Mouse (Mus musculus) liver, embryonic 14.5 days (tissue): ENCODE results near the gene Pfdn5.

Experiments
- CTCF ChIP-seq: IDR thresholded peaks from 2 replicates; pipeline ENCODE4 v1.5.1; 2016; ENCODE audit warnings: antibody characterized with exemption, low read depth, control low read depth
- EP300 ChIP-seq: IDR thresholded peaks from 2 replicates; pipeline ENCODE4 v1.6.1; 2016; ENCODE audit warnings: antibody characterized with exemption, low read depth

- no peak for TF ChIP-seq CTCF
- no peak for TF ChIP-seq EP300
Measured at GRCm38 (mm10) chr15:102324654-102325473, 1.1 kb upstream of the Pfdn5 start.
